Mouse (Mus musculus): ENCODE data around the gene Atp5s. TPM values are rescaled to one million over a fixed set of nuclear protein-coding genes. Genes with fewer than 3 reads are reported as not detected.

Atp5s gene
- total and polyA plus RNA-seq, 2 experiments, result 8.6 to 9.9 TPM

- H3K4me1 ChIP-seq (ENCODE audit: control insufficient read depth, insufficient read depth, low read length), result no peaks in the 10 kb centered on the region
- no peak for DNase-seq (ENCODE audit: extremely low read depth, low read depth, low spot score)
- 90% methylated on average over 5 of the region's 5 CpGs for WGBS
- H3K4me3 ChIP-seq (ENCODE audit: insufficient read depth, low read depth, low read length), result no peak overlapping the region
- H3K27ac ChIP-seq (replicated peaks; ENCODE audit: insufficient read depth, low read depth, low read length), result no peak overlapping the region
- H3K27me3 ChIP-seq (ENCODE audit: control insufficient read depth, insufficient read depth, low read length), result no peaks in the 10 kb centered on the region
- H3K36me3 ChIP-seq (ENCODE audit: control insufficient read depth, insufficient read depth, low read length), result no peaks in the 10 kb centered on the region
- H3K79me2 ChIP-seq (ENCODE audit: control insufficient read depth, insufficient read depth, low read length), result no peaks in the 10 kb centered on the region
- no peak overlapping the region for H3K9ac ChIP-seq (ENCODE audit: low read depth, low read length)
- TF ChIP-seq POLR2A (IDR thresholded peaks at IDR 0.05; ENCODE audit: extremely low read depth, insufficient read depth, low read length) (no peak), CTCF (IDR thresholded peaks at IDR 0.05; ENCODE audit: low read depth, low read length) (no peak)
Measured at GRCm38 (mm10) chr12:69741965-69742364, 17.2 kb downstream of the Atp5s start.

GRCm38 (mm10) chr12:69744138-69744537, 19.4 kb downstream of the Atp5s start:
- Histone ChIP-seq H3K36me3 (ENCODE audit: control insufficient read depth, insufficient read depth, low read length) (no peaks in the 10 kb centered on the region), H3K27me3 (ENCODE audit: control insufficient read depth, insufficient read depth, low read length) (no peaks in the 10 kb centered on the region), H3K27ac (replicated peaks; ENCODE audit: insufficient read depth, low read depth, low read length) (no peak overlapping the region), H3K4me3 (ENCODE audit: insufficient read depth, low read depth, low read length) (no peak overlapping the region), H3K4me1 (ENCODE audit: control insufficient read depth, insufficient read depth, low read length) (no peaks in the 10 kb centered on the region), H3K9ac (ENCODE audit: low read depth, low read length) (no peak overlapping the region), H3K79me2 (ENCODE audit: control insufficient read depth, insufficient read depth, low read length) (no peaks in the 10 kb centered on the region)
- no peak for DNase-seq (ENCODE audit: extremely low read depth, low read depth, low spot score)
- WGBS, result 90% methylated on average over 5 of the region's 5 CpGs
- TF ChIP-seq CTCF (IDR thresholded peaks at IDR 0.05; ENCODE audit: low read depth, low read length) (no peak), POLR2A (IDR thresholded peaks at IDR 0.05; ENCODE audit: extremely low read depth, insufficient read depth, low read length) (no peak)

DNA sequence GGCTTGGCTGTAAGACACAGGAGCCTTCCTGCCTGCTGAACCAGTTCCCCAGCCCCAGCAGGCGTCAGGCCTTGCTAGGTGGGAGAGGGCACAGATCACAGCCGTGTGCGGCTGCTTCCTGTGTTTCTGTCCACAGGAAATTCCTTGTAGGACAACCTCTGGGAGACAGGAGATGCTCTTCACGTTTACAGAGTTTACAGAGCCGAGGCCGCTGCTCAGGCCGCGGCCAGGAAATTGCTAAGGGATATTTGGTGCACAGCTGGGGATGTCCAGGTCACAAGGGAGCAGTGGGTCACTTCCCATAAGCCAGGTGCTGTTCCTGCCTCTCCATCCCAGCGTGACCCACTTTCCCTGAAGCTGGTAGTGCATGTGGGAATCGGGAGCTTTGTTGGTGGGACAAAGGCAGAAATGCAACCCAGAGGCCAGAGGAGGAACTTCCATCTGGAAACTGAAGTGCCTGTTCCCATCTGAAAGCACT, 27.2 kb downstream of the Atp5s start:
- Histone ChIP-seq H3K4me3 (ENCODE audit: insufficient read depth, low read depth, low read length) (no peak overlapping the region), H3K4me1 (ENCODE audit: control insufficient read depth, insufficient read depth, low read length) (peaks cover 5% of the 10 kb centered on the region; the same call in 1 of the 2 replicates), H3K27me3 (ENCODE audit: control insufficient read depth, insufficient read depth, low read length) (no peaks in the 10 kb centered on the region), H3K36me3 (ENCODE audit: control insufficient read depth, insufficient read depth, low read length) (no peaks in the 10 kb centered on the region), H3K9ac (ENCODE audit: low read depth, low read length) (no peak overlapping the region), H3K27ac (replicated peaks; ENCODE audit: insufficient read depth, low read depth, low read length) (peak overlapping the region; percentile 1), H3K79me2 (ENCODE audit: control insufficient read depth, insufficient read depth, low read length) (no peaks in the 10 kb centered on the region)
- TF ChIP-seq POLR2A (IDR thresholded peaks at IDR 0.05; ENCODE audit: extremely low read depth, insufficient read depth, low read length), result no peak
- TF ChIP-seq CTCF (IDR thresholded peaks at IDR 0.05; ENCODE audit: low read depth, low read length), result no peak
- 56% methylated on average over 10 of the region's 10 CpGs for WGBS
- DNase-seq (ENCODE audit: extremely low read depth, low read depth, low spot score), result no peak

GRCm38 (mm10) chr12:69753936-69754335, 29.2 kb downstream of the Atp5s start:
- Histone ChIP-seq H3K4me1 (ENCODE audit: control insufficient read depth, insufficient read depth, low read length) (peaks cover 12% of the 10 kb centered on the region; the same call in 1 of the 2 replicates), H3K36me3 (ENCODE audit: control insufficient read depth, insufficient read depth, low read length) (no peaks in the 10 kb centered on the region), H3K79me2 (ENCODE audit: control insufficient read depth, insufficient read depth, low read length) (no peaks in the 10 kb centered on the region), H3K4me3 (ENCODE audit: insufficient read depth, low read depth, low read length) (no peak overlapping the region), H3K27ac (replicated peaks; ENCODE audit: insufficient read depth, low read depth, low read length) (no peak overlapping the region), H3K27me3 (ENCODE audit: control insufficient read depth, insufficient read depth, low read length) (no peaks in the 10 kb centered on the region), H3K9ac (ENCODE audit: low read depth, low read length) (no peak overlapping the region)
- DNase-seq (ENCODE audit: extremely low read depth, low read depth, low spot score), result no peak
- WGBS, result 51% methylated on average over 5 of the region's 5 CpGs
- TF ChIP-seq POLR2A (IDR thresholded peaks at IDR 0.05; ENCODE audit: extremely low read depth, insufficient read depth, low read length) (no peak), CTCF (IDR thresholded peaks at IDR 0.05; ENCODE audit: low read depth, low read length) (no peak)

- no peak overlapping the region for H3K9ac ChIP-seq (ENCODE audit: low read depth, low read length)
- peaks cover 15% of the 10 kb centered on the region for H3K4me1 ChIP-seq (ENCODE audit: control insufficient read depth, insufficient read depth, low read length)
- no peak for DNase-seq (ENCODE audit: extremely low read depth, low read depth, low spot score)
- TF ChIP-seq CTCF (IDR thresholded peaks at IDR 0.05; ENCODE audit: low read depth, low read length) (no peak), POLR2A (IDR thresholded peaks at IDR 0.05; ENCODE audit: extremely low read depth, insufficient read depth, low read length) (no peak)
- H3K4me3 ChIP-seq (ENCODE audit: insufficient read depth, low read depth, low read length), result no peak overlapping the region
- no peaks in the 10 kb centered on the region for H3K27me3 ChIP-seq (ENCODE audit: control insufficient read depth, insufficient read depth, low read length)
- 91% methylated on average over 5 of the region's 5 CpGs for WGBS
- no peaks in the 10 kb centered on the region for H3K36me3 ChIP-seq (ENCODE audit: control insufficient read depth, insufficient read depth, low read length)
- H3K27ac ChIP-seq (replicated peaks; ENCODE audit: insufficient read depth, low read depth, low read length), result no peak overlapping the region
- H3K79me2 ChIP-seq (ENCODE audit: control insufficient read depth, insufficient read depth, low read length), result no peaks in the 10 kb centered on the region
Measured at GRCm38 (mm10) chr12:69756015-69756414, 31.3 kb downstream of the Atp5s start.

GRCm38 (mm10) chr12:69757418-69758141, 32.8 kb downstream of the Atp5s start:
- Histone ChIP-seq H3K27ac (replicated peaks; ENCODE audit: insufficient read depth, low read depth, low read length) (peak overlapping the region; percentile 86), H3K27me3 (ENCODE audit: control insufficient read depth, insufficient read depth, low read length) (no peaks in the 10 kb centered on the region), H3K4me1 (ENCODE audit: control insufficient read depth, insufficient read depth, low read length) (peaks cover 13% of the 10 kb centered on the region), H3K36me3 (ENCODE audit: control insufficient read depth, insufficient read depth, low read length) (no peaks in the 10 kb centered on the region), H3K79me2 (ENCODE audit: control insufficient read depth, insufficient read depth, low read length) (no peaks in the 10 kb centered on the region), H3K9ac (ENCODE audit: low read depth, low read length) (peak overlapping the region; percentile 55; the same call in 1 of the 2 replicates), H3K4me3 (ENCODE audit: insufficient read depth, low read depth, low read length) (no peak overlapping the region; the same call in 1 of the 2 replicates)
- peak; percentile 99 for DNase-seq (ENCODE audit: extremely low read depth, low read depth, low spot score)
- WGBS, result 3% methylated on average over 22 of the region's 22 CpGs
- TF ChIP-seq CTCF (IDR thresholded peaks at IDR 0.05; ENCODE audit: low read depth, low read length), result peak; percentile 97
- no peak for TF ChIP-seq POLR2A (IDR thresholded peaks at IDR 0.05; ENCODE audit: extremely low read depth, insufficient read depth, low read length)

Data from liver, adult 2 months (tissue).